Mouse (Mus musculus) small intestine, adult 2 months (tissue): ENCODE results near the gene Magi1. TPM values are rescaled to one million over a fixed set of nuclear protein-coding genes. Genes with fewer than 3 reads are reported as not detected.

ENCODE experiments used
- H3K27ac ChIP-seq: fragments of 200-500 bp; 2 replicates; pipeline ENCODE4 v1.5.1; 2012; ENCODE audit warnings: low read depth, low read length, control low read depth, inconsistent platforms; ENCODE audit not compliant: insufficient read depth
- H3K27me3 ChIP-seq: fragments of 200-500 bp; 2 replicates; pipeline ENCODE4 v1.6.1; 2012; ENCODE audit warnings: mild to moderate bottlenecking, moderate library complexity, low read length, inconsistent platforms; ENCODE audit not compliant: control insufficient read depth, insufficient read depth
- H3K36me3 ChIP-seq: fragments of 200-500 bp; 2 replicates; pipeline ENCODE4 v1.6.1; 2012; ENCODE audit warnings: mild to moderate bottlenecking, low read length, control low read depth, inconsistent platforms; ENCODE audit not compliant: control insufficient read depth, insufficient read depth
- H3K4me1 ChIP-seq: fragments of 200-500 bp; 2 replicates; pipeline ENCODE4 v1.6.1; 2012; ENCODE audit warnings: low read length, inconsistent platforms, mixed read lengths; ENCODE audit not compliant: control insufficient read depth, insufficient read depth, insufficient read length
- H3K4me3 ChIP-seq: fragments of 200-500 bp; 2 replicates; pipeline ENCODE4 v1.5.1; 2012; ENCODE audit warnings: low read depth, mild to moderate bottlenecking, control low read depth, inconsistent platforms, low read length, moderate library complexity
- CTCF ChIP-seq: fragments of 200-500 bp; IDR thresholded peaks from 2 replicates; pipeline ENCODE4 v1.5.1; 2012; ENCODE audit warnings: low read depth, mild to moderate bottlenecking, control low read depth, inconsistent platforms, low read length, moderate library complexity, mixed read lengths; ENCODE audit not compliant: insufficient replicate concordance, insufficient read length; ENCODE audit errors: extremely low read depth
- POLR2A ChIP-seq: fragments of 200-500 bp; IDR thresholded peaks from 2 replicates; pipeline ENCODE4 v1.6.1; 2012; ENCODE audit warnings: low read depth, mild to moderate bottlenecking, control low read depth, inconsistent platforms, low read length, moderate library complexity
- whole genome bisulfite sequencing: fragments of 180-500 bp; shearing (Covaris S2); methylation state at CpG from one replicate; pipeline ENCODE4 v1.1.7; 2018; 5-methylcytosine and 5-hydroxymethylcytosine counted together
- polyA plus RNA-seq: library from polyadenylated mRNA; depleted of rRNA; stranded (reverse); fragments of >200 nt; gene quantifications from 2 replicates; pipeline ENCODE4 v1.2.3, GENCODE M21; 2012

The Magi1 gene
- polyA plus RNA-seq, 1 experiment = 7.0 TPM

- Histone ChIP-seq H3K4me3 (no peak overlapping the region), H3K4me1 (no peaks in the 10 kb centered on the region), H3K27ac (no peak overlapping the region), H3K27me3 (no peaks in the 10 kb centered on the region), H3K36me3 (no peaks in the 10 kb centered on the region)
- TF ChIP-seq CTCF (no peak), POLR2A (no peak)
- 87% methylated on average over 5 of the region's 5 CpGs for WGBS
These were observed 421.5 kb downstream of the Magi1 start for GRCm38 (mm10) chr6:93862263-93862662.

- Histone ChIP-seq H3K4me1 (no peaks in the 10 kb centered on the region), H3K4me3 (no peak overlapping the region), H3K36me3 (no peaks in the 10 kb centered on the region), H3K27me3 (no peaks in the 10 kb centered on the region), H3K27ac (no peak overlapping the region)
- TF ChIP-seq POLR2A = no peak
- TF ChIP-seq CTCF = no peak
- WGBS = 62% methylated on average over 1 of the region's 1 CpGs
These were observed 426.9 kb downstream of the Magi1 start for GRCm38 (mm10) chr6:93856783-93857182.

- WGBS = 75% methylated on average over 8 of the region's 8 CpGs
These were observed 427.7 kb downstream of the Magi1 start for GRCm38 (mm10) chr6:93855806-93856641.

GRCm38 (mm10) chr6:93848942-93849790 is 434.6 kb downstream of the Magi1 start:
- H3K4me3 ChIP-seq = no peak overlapping the region
- H3K27me3 ChIP-seq = no peaks in the 10 kb centered on the region
- H3K4me1 ChIP-seq = no peaks in the 10 kb centered on the region
- no peaks in the 10 kb centered on the region for H3K36me3 ChIP-seq
- WGBS = 68% methylated on average over 7 of the region's 7 CpGs
- no peak overlapping the region for H3K27ac ChIP-seq
- TF ChIP-seq POLR2A (no peak), CTCF (no peak)

More at GRCm38 (mm10) chr6:93855806-93856641, 427.7 kb downstream of the Magi1 start:
- TF ChIP-seq CTCF (no peak), POLR2A (no peak)
- no peak overlapping the region for H3K4me3 ChIP-seq
- H3K27me3 ChIP-seq = no peaks in the 10 kb centered on the region
- H3K27ac ChIP-seq = no peak overlapping the region
- H3K4me1 ChIP-seq = no peaks in the 10 kb centered on the region
- H3K36me3 ChIP-seq = no peaks in the 10 kb centered on the region

GRCm38 (mm10) chr6:93845498-93845897 is 438.2 kb downstream of the Magi1 start:
- H3K27me3 ChIP-seq = no peaks in the 10 kb centered on the region
- TF ChIP-seq POLR2A = no peak
- no peak for TF ChIP-seq CTCF

GRCm38 (mm10) chr6:93845080-93845479 is 438.6 kb downstream of the Magi1 start:
- no peaks in the 10 kb centered on the region for H3K27me3 ChIP-seq
- no peak overlapping the region for H3K27ac ChIP-seq
- no peaks in the 10 kb centered on the region for H3K36me3 ChIP-seq
- H3K4me1 ChIP-seq = no peaks in the 10 kb centered on the region
- no peak overlapping the region for H3K4me3 ChIP-seq
- WGBS = 89% methylated on average over 5 of the region's 5 CpGs
- TF ChIP-seq CTCF (no peak), POLR2A (no peak)

More at GRCm38 (mm10) chr6:93845498-93845897, 438.2 kb downstream of the Magi1 start:
- Histone ChIP-seq H3K4me1 (no peaks in the 10 kb centered on the region), H3K4me3 (no peak overlapping the region), H3K27ac (no peak overlapping the region), H3K36me3 (no peaks in the 10 kb centered on the region)
- 81% methylated on average over 3 of the region's 3 CpGs for WGBS

- 78% methylated on average over 5 of the region's 5 CpGs for WGBS
- Histone ChIP-seq H3K4me1 (no peaks in the 10 kb centered on the region), H3K36me3 (no peaks in the 10 kb centered on the region)
These were observed 439.1 kb downstream of the Magi1 start for GRCm38 (mm10) chr6:93844576-93844975.

More at GRCm38 (mm10) chr6:93844576-93844975, 439.1 kb downstream of the Magi1 start:
- Histone ChIP-seq H3K4me3 (no peak overlapping the region), H3K27me3 (no peaks in the 10 kb centered on the region), H3K27ac (no peak overlapping the region)
- TF ChIP-seq POLR2A (no peak), CTCF (no peak)
